Mouse (Mus musculus): ENCODE measurements around the gene Lgals7. TPM values are rescaled to one million over a fixed set of nuclear protein-coding genes. Genes with fewer than 3 reads are reported as not detected.

The Lgals7 gene
- 0.34 and 0.48 TPM in 2 replicates for polyA plus RNA-seq (2012; rRNA removed)

- H3K27ac ChIP-seq (ENCODE audit: insufficient read depth, low read length): no peak within 1 kb of the TSS
- H3K27me3 ChIP-seq (ENCODE audit: control insufficient read depth, insufficient read depth, low read length): no peaks in the 10 kb centered on the region
- WGBS: 79% methylated on average over 6 of the region's 6 CpGs
- DNase-seq (ENCODE audit: low read depth in 1 of 2, low spot score in 2 of 2): no peak
- H3K4me3 ChIP-seq (ENCODE audit: extremely low read depth, insufficient read depth, insufficient read length): no peak within 1 kb of the TSS
- peaks cover 15% of the 10 kb centered on the region; the same call in 1 of the 2 replicates for H3K4me1 ChIP-seq (ENCODE audit: control insufficient read depth, insufficient read depth, insufficient read length)
- TF ChIP-seq POLR2A (IDR thresholded peaks at IDR 0.05; ENCODE audit: low read depth, low read length): no peak
- no peak for TF ChIP-seq CTCF (IDR thresholded peaks at IDR 0.05; ENCODE audit: extremely low read depth, insufficient read depth, insufficient read length, insufficient replicate concordance)
- H3K36me3 ChIP-seq (ENCODE audit: control insufficient read depth, insufficient read depth, low read length): no peaks in the 10 kb centered on the region
These were observed at the start of gene Lgals7 for GRCm38 (mm10) chr7:28863540-28863939. Gene Lgals7, plus strand, starts transcription at chr7:28863853.

DNA sequence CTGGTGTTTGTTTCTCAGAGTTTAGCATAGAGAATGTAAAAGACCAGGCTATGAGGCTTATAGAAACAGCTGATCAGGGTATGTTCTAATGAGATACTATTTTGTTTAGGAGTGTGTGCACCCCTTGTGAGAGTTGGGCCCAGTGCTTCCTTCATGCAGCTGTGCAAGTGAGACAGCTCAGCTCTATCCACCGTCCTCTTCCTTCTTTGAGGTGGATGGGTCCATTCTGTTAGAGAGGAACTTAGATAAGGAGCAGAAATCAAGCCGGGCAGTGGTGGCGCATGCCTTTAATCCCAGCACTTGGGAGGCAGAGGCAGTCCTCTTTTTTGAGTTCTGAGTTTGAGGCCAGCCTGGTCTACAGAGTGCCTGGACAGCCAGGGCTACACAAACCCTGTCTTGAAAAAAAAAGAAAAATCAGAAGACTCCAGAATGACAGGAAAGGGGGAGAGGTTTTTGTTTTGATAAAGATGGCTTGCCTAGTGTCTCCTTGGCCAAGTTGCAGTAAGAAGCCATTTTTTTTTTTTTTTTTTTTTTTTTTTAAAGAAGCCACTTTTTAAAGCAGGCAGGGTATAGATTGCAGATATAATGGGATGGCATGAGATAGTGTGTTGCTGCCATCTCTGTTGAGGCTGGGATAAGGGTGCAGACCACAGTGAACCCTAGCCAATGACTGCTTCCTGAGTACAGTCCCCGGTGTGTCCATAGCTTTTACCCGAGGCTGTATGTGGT, 49.2 kb upstream of the Lgals7 start:
- peaks cover 62% of the 10 kb centered on the region for H3K36me3 ChIP-seq (ENCODE audit: control insufficient read depth, insufficient read depth, low read length)
- WGBS: 75% methylated on average over 5 of the region's 5 CpGs
- H3K4me3 ChIP-seq (ENCODE audit: extremely low read depth, insufficient read depth, insufficient read length): no peak overlapping the region
- TF ChIP-seq CTCF (IDR thresholded peaks at IDR 0.05; ENCODE audit: extremely low read depth, insufficient read depth, insufficient read length, insufficient replicate concordance) (no peak), POLR2A (IDR thresholded peaks at IDR 0.05; ENCODE audit: low read depth, low read length) (no peak)
- H3K27ac ChIP-seq (ENCODE audit: insufficient read depth, low read length): no peak overlapping the region
- no peaks in the 10 kb centered on the region for H3K27me3 ChIP-seq (ENCODE audit: control insufficient read depth, insufficient read depth, low read length)
- H3K4me1 ChIP-seq (ENCODE audit: control insufficient read depth, insufficient read depth, insufficient read length): peaks cover 24% of the 10 kb centered on the region; the same call in 1 of the 2 replicates
- no peak for DNase-seq (ENCODE audit: low read depth in 1 of 2, low spot score in 2 of 2)

GRCm38 (mm10) chr7:28815230-28815629, 48.4 kb upstream of the Lgals7 start:
- no peak for DNase-seq (ENCODE audit: low read depth in 1 of 2, low spot score in 2 of 2)
- H3K4me3 ChIP-seq (ENCODE audit: extremely low read depth, insufficient read depth, insufficient read length): no peak overlapping the region
- H3K27ac ChIP-seq (ENCODE audit: insufficient read depth, low read length): no peak overlapping the region
- H3K4me1 ChIP-seq (ENCODE audit: control insufficient read depth, insufficient read depth, insufficient read length): peaks cover 25% of the 10 kb centered on the region; the same call in 1 of the 2 replicates
- H3K27me3 ChIP-seq (ENCODE audit: control insufficient read depth, insufficient read depth, low read length): no peaks in the 10 kb centered on the region
- WGBS: 93% methylated on average over 9 of the region's 9 CpGs
- no peak for TF ChIP-seq CTCF (IDR thresholded peaks at IDR 0.05; ENCODE audit: extremely low read depth, insufficient read depth, insufficient read length, insufficient replicate concordance)
- H3K36me3 ChIP-seq (ENCODE audit: control insufficient read depth, insufficient read depth, low read length): peaks cover 66% of the 10 kb centered on the region

DNA sequence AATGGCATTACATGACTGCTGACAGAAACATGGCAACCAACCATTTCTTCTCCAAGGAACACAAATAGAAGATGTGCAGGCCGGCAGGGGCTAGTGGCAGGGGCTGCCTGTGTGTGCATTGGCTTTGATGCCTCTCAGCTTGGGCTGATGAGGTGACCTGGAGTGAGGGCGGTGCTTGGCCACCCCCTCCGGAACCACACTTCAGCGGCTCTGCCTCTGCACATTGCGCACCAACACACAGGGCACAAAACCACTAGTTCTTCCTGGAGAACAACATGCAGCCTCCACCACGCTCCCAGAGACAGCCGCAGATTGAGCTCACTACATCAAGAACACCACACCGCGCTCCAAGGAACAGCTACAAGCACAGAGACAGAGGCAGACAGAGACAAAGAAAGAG, 47.5 kb upstream of the Lgals7 start:
- WGBS: 44% methylated on average over 9 of the region's 9 CpGs
- peaks cover 33% of the 10 kb centered on the region; the same call in 1 of the 2 replicates for H3K4me1 ChIP-seq (ENCODE audit: control insufficient read depth, insufficient read depth, insufficient read length)
- peaks cover 75% of the 10 kb centered on the region for H3K36me3 ChIP-seq (ENCODE audit: control insufficient read depth, insufficient read depth, low read length)
- peak; percentile 34 to 69 for DNase-seq (ENCODE audit: low read depth in 1 of 2, low spot score in 2 of 2)
- peak overlapping the region; percentile 58 for H3K27ac ChIP-seq (ENCODE audit: insufficient read depth, low read length)
- no peaks in the 10 kb centered on the region for H3K27me3 ChIP-seq (ENCODE audit: control insufficient read depth, insufficient read depth, low read length)
- TF ChIP-seq CTCF (IDR thresholded peaks at IDR 0.05; ENCODE audit: extremely low read depth, insufficient read depth, insufficient read length, insufficient replicate concordance) (no peak), POLR2A (IDR thresholded peaks at IDR 0.05; ENCODE audit: low read depth, low read length) (no peak)
- H3K4me3 ChIP-seq (ENCODE audit: extremely low read depth, insufficient read depth, insufficient read length): no peak overlapping the region

DNA sequence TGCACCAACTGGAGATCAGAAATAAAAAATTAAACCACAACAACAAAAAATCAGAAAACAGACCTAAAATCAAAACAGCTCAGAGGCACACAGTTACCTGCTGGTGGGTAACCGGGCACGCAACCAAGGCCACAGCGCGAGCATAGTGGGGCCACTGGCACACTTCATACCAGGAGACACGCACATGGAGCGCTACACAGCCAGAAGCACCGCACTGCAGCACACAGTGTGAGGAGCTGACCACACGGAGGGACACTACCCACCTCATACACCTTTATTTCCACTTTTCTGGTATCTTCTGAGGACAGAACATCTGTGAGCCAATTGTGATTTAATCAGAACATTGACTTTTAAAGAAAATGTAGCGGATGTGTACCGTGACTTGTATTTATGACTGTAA, 46.7 kb upstream of the Lgals7 start:
- no peak overlapping the region for H3K4me3 ChIP-seq (ENCODE audit: extremely low read depth, insufficient read depth, insufficient read length)
- peaks cover 35% of the 10 kb centered on the region; the same call in 1 of the 2 replicates for H3K4me1 ChIP-seq (ENCODE audit: control insufficient read depth, insufficient read depth, insufficient read length)

GRCm38 (mm10) chr7:28817524-28817923, 46.1 kb upstream of the Lgals7 start:
- TF ChIP-seq POLR2A (IDR thresholded peaks at IDR 0.05; ENCODE audit: low read depth, low read length) (no peak), CTCF (IDR thresholded peaks at IDR 0.05; ENCODE audit: extremely low read depth, insufficient read depth, insufficient read length, insufficient replicate concordance) (no peak)
- no peak for DNase-seq (ENCODE audit: low read depth in 1 of 2, low spot score in 2 of 2)
- Histone ChIP-seq H3K4me3 (ENCODE audit: extremely low read depth, insufficient read depth, insufficient read length) (no peak overlapping the region), H3K27ac (ENCODE audit: insufficient read depth, low read length) (no peak overlapping the region), H3K36me3 (ENCODE audit: control insufficient read depth, insufficient read depth, low read length) (peaks cover 82% of the 10 kb centered on the region), H3K27me3 (ENCODE audit: control insufficient read depth, insufficient read depth, low read length) (no peaks in the 10 kb centered on the region), H3K4me1 (ENCODE audit: control insufficient read depth, insufficient read depth, insufficient read length) (peaks cover 30% of the 10 kb centered on the region; the same call in 1 of the 2 replicates)
- 79% methylated on average over 6 of the region's 6 CpGs for WGBS

More for the DNA sequence above, 46.7 kb upstream of the Lgals7 start:
- TF ChIP-seq POLR2A (IDR thresholded peaks at IDR 0.05; ENCODE audit: low read depth, low read length) (no peak), CTCF (IDR thresholded peaks at IDR 0.05; ENCODE audit: extremely low read depth, insufficient read depth, insufficient read length, insufficient replicate concordance) (no peak)
- WGBS: 83% methylated on average over 10 of the region's 10 CpGs
- Histone ChIP-seq H3K36me3 (ENCODE audit: control insufficient read depth, insufficient read depth, low read length) (peaks cover 81% of the 10 kb centered on the region), H3K27ac (ENCODE audit: insufficient read depth, low read length) (peak overlapping the region; percentile 8; the same call in 1 of the 2 replicates), H3K27me3 (ENCODE audit: control insufficient read depth, insufficient read depth, low read length) (no peaks in the 10 kb centered on the region)
- no peak for DNase-seq (ENCODE audit: low read depth in 1 of 2, low spot score in 2 of 2)

DNA sequence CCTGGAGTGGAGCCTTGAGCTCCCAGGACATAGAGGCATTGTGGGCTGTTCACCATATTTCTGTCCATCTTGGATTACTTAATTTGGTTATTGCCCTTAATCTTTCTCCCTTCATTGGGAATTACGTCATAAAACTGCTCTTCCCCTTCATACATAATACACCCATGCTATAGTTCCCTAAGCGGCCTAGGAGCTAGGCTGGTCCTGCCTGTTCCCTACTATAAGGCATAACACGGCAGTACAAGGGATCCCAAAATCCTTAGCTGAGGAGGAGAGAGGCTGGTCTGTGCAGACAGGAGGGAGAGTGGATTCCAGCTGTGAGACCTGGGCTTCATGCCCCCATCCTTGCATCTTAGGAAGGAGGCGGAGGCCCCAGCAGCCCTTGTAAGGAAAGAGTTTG, 45.7 kb upstream of the Lgals7 start:
- no peak for DNase-seq (ENCODE audit: low read depth in 1 of 2, low spot score in 2 of 2)
- Histone ChIP-seq H3K27me3 (ENCODE audit: control insufficient read depth, insufficient read depth, low read length) (no peaks in the 10 kb centered on the region), H3K27ac (ENCODE audit: insufficient read depth, low read length) (no peak overlapping the region), H3K4me3 (ENCODE audit: extremely low read depth, insufficient read depth, insufficient read length) (no peak overlapping the region), H3K36me3 (ENCODE audit: control insufficient read depth, insufficient read depth, low read length) (peaks cover 83% of the 10 kb centered on the region), H3K4me1 (ENCODE audit: control insufficient read depth, insufficient read depth, insufficient read length) (peaks cover 28% of the 10 kb centered on the region; the same call in 1 of the 2 replicates)
- TF ChIP-seq CTCF (IDR thresholded peaks at IDR 0.05; ENCODE audit: extremely low read depth, insufficient read depth, insufficient read length, insufficient replicate concordance) (no peak), POLR2A (IDR thresholded peaks at IDR 0.05; ENCODE audit: low read depth, low read length) (no peak)
- WGBS: 94% methylated on average over 4 of the region's 4 CpGs
